Mouse (Mus musculus) cerebellum, postnatal 36 days (tissue): Measurements from ENCODE around the gene Leo1.
"Not testable (repeated sequence)": the region's sequence is repeated elsewhere in the genome, so short reads cannot be mapped to it uniquely, and the experiment has no call there.

ENCODE experiments used
- DNase-seq, 2 experiments: peaks; one replicate each; pipeline ENCODE4 v3.0.0; 2021 to 2022; ENCODE audit warnings: mixed read lengths in 2 of 2

Gene Leo1

DNA sequence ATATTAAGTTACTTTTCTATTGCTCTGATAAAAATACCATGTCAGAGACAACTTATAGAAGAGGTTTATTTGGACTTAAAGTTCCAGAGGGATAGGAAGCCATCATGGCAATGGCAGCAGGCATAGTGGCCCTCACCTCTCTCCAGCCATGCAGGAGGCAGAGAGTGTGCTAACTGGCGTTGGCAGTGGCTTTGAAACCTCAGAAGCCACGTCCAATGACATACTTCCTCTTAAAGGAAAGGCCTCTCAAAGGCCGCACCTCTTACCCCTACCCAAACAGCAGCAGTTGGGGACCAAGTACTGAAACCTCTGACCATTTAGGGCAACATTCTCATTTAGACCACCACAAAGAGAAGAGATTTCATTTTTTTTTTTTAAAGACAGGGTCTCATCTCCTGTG is 35.9 kb downstream of the Leo1 start:
- DNase-seq: no peak

- peak; percentile 70 to 73 for DNase-seq
Measured at GRCm38 (mm10) chr9:75479106-75479725, 37.9 kb downstream of the Leo1 start.

GRCm38 (mm10) chr9:75480536-75481075 is 39.3 kb downstream of the Leo1 start:
- DNase-seq: no peak

DNA sequence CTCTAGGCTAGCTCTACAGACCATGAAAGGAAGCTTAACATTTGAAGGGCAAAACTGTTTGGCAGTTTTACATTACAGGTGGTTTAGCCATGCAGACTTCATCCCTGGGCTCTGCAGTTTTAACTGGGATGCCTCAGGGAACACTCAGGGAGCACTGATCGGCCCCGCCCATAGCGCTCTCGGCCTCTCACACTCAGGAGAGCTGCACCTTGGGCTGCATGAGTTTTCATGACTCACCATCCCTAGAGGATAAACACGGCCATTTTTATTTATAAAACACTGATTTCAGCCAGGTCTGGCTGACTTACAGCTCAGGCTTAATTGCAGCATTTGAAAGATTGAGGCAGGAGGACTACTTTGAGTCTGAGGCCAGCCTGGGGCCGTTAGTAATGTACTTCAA is 43.9 kb downstream of the Leo1 start:
- no peak for DNase-seq

DNA sequence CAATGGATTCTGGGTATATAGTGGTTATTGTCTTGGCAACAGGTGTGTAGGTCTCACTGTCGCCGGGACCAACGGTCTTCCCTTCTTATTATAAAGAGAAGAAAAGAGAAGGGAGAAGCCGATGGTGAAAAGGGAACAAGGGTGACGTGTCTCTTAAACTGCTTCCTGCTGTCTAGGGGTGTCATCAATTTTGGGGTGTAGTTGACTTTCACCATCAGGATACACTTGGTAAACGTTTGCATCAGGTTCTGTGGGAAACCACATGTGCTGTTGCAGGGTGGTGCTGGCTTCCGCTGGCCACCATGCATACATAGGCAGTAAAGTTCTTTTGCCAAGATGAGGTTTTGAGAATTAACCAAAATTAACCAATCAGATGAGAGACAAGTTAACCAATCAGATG is 46.9 kb downstream of the Leo1 start:
- not testable (repeated sequence) for DNase-seq

DNA sequence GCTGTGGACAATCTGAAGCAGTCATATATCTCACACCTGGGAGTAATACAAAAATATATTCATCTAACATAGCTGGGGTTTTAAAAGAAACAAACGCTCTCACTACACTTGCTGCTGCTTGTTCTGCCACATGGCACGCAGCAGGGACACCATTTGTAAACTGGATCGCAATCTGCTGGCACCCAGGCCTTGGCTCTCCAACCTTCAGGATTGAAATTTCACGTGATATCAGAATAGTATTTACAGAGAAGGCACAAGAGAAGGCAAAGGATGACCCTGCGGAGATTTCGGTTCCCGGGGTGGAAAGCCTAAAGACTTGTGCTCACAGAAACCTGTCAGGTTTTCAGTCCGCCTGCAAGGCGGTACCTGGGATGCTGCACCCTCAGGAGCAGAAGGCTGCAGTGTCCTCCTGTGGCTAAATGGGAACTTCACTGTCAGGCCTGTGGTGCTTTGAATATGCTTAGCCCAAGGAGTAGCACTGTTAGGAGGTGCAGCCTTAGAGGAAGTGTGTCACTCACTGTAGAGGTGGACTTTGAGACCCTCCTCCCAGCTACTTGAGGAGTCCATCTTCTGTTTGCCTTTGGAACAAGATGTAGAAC is 53.2 kb downstream of the Leo1 start:
- DNase-seq: peak; percentile 72 to 74

DNA sequence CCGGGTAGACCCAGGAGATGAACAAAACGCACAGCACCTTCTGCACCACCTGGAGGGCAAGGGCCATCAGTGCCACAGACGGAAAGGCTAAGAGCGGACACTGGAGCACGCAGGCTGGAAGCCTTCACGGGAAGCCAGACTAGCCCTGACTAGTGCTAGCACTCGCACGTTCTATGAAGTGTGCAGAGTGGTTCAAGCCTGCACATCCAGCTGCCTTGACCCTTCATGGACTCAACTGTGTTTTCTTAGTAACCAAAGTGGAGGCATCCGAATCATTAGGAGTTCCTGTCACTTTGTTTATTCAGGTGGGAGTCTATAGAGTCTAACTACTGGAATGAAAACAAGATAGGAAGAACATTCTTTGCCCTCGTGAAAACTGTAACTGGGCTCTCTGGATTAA is 54.6 kb downstream of the Leo1 start:
- DNase-seq: no peak

DNA sequence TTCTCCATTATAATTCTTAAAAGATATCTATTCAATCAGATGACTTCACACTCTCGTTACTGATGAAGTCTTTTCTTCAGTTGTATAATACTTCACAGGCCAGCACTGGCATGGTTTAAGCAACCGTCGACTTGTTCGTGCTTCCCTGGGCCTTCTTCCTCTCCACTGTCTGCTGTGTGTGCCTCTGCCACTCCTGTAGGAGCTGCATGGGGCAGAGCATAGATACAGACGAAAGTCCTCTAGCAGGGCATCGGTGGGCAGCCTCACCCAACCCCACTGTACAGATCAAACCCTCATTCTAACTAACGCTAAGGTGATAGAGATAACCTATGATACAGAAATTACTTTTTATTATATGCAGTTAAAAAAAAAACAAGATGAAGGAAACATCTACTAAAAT is 57.2 kb downstream of the Leo1 start:
- no peak for DNase-seq

DNA sequence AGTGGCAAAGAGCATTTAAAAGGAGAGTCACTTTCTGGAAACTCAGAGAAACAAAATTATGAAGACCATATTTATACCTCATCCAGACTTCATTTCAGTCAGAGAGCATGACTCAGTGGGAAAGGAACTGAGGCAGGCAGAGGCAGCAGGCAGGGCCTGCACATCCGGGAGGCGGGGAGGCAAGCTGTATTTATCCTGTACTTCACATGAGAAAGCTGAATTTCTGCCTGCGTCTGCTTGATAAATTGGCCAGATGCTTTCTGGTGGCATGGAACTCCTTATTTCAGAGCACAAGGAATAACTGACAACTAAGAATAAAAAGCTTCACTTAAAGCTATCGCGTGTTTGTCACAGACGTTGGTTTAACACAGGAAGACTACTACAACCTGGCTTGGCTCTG is 63.0 kb downstream of the Leo1 start:
- no peak for DNase-seq

GRCm38 (mm10) chr9:75511236-75511939 is 70.1 kb downstream of the Leo1 start:
- peak; percentile 30 to 32 for DNase-seq

- DNase-seq: peak; percentile 52 to 69
Measured at GRCm38 (mm10) chr9:75515464-75516113, 74.3 kb downstream of the Leo1 start.
